Mouse (Mus musculus): ENCODE results near the gene Fam131c.

Fam131c gene

DNA sequence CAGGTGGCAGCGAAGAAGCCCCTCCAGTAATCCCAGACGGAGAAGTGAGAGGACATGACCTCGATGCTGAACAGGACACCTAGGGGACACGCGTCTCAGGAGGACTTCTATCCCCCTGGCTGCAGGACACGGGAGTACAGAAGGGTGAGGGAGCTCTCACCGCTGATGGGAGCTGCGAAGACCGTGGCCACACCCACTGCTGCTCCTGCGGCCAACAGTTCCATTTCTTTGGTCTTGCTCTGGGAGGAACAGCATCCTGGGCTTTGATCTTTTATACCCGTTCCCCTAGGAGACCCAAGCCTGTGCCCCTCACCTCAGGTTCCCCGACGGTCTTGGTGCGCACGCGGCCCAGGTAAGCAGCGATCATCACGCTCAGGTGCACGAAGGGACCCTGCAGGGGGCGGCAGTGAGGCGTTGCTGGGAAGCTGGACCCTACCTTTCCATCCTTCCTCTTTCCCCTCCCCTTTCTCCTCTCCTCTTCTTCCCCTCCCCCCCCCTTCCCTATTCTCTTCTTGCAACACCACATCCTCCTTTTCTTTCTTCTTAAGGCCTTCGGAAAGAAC is 43.5 kb downstream of the Fam131c start:
- DNase-seq (ENCODE audit: low read depth, low spot score): peak; percentile 34
- Histone ChIP-seq H3K36me3 (ENCODE audit: control insufficient read depth, insufficient read depth, low read length, poor library complexity, severe bottlenecking) (no peaks in the 10 kb centered on the region), H3K27me3 (ENCODE audit: control insufficient read depth, insufficient read depth, low read length, poor library complexity, severe bottlenecking) (no peaks in the 10 kb centered on the region)

DNA sequence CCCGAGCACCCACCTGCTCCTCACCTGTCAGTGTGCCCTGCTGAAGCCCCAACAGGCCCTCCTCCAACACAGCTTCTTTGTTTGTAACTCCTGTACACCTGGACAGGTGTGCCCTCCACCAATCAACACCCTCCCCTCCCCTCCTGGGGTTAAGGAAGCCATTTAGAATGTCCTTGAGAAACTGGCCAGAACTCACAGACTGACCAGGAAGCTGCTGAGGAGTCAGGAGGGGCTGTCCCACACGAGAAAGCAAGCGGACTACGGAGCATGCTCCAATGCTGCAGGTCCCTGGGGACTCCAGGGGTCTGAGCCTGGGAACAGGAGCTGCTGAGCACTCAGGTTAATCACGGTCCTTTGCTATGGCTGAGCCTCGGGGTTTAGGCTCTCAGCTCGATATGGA is 47.9 kb downstream of the Fam131c start, which contains the start of gene Clcnkb:
TSS of gene Clcnkb (minus strand) at position 91 of the 400 bp plus-strand sequence.
- no peaks in the 10 kb centered on the region for H3K36me3 ChIP-seq (ENCODE audit: control insufficient read depth, insufficient read depth, low read length, poor library complexity, severe bottlenecking)
- DNase-seq (ENCODE audit: low read depth, low spot score): no peak
- H3K27me3 ChIP-seq (ENCODE audit: control insufficient read depth, insufficient read depth, low read length, poor library complexity, severe bottlenecking): no peaks in the 10 kb centered on the region

DNA sequence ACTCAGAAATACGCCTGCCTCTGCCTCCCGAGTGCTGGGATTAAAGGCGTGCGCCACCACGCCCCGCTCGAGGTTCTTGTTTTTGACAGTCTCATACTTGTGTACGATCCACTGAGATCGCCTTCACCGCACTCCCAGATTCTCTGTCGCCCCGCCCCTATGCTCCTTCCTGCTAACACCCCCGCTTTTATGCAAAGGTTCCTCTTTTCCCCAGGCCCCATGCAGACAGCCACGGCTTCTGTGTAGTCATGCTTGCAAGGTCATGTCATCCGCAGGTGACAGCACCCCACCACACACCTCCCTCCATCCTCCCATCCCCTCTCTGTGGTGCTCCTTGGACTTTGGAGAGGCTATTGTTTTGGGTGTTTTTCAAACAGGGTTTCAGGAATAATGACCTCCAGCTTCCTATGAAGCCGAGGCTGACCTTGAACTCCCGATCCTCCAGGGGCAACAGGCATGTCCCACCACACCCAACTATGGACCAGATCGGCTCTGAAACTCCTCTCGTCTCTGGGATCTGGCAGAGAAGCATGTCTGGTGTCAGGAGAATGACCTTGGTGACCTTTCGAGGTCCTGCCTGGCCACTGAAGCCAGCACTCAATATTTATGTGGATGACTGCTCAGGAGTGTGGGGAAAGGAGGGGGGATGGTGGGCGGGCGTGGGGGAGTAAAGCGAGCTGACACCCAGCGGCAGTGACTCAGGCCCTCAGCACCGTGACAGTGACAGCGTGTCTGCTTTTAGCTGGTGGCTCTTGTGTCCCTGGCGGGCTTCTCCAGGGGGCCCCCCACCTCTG is 51.6 kb downstream of the Fam131c start:
- peak; percentile 90 for DNase-seq (ENCODE audit: low read depth, low spot score)
- Histone ChIP-seq H3K36me3 (ENCODE audit: control insufficient read depth, insufficient read depth, low read length, poor library complexity, severe bottlenecking) (no peaks in the 10 kb centered on the region), H3K27me3 (ENCODE audit: control insufficient read depth, insufficient read depth, low read length, poor library complexity, severe bottlenecking) (no peaks in the 10 kb centered on the region)

DNA sequence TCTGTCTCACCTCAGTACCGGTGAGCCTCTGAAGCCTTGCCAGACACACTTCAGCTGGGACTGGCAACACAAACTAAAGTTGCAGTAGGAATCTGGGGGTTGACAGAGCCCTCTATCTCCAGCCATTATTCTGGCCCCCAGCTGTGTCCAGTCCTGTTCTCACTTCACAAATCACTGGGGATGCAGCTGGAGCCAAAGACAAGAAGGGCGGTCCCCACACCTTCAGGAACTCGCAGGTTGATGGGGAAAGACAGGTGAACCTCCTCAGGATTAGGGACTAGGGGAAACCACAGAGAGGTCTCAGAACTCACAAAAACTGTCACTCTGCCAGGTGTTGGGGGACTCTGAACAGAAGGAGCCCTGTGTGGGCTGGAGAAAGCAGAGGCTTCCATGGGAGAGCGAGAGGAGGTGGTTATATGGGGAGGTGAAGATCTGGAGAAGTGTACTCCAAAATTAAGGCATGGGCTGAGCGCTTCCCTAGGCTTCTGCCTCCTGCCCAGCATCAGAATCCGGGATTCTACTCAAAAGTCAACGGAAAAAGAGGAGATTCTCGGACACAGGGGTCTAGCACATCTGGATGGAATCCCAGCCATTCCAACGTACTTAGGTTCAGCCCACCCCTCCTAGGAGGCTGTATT is 52.3 kb downstream of the Fam131c start, which contains the start of gene Hspb7:
TSS of gene Hspb7 (plus strand) at position 588 of the 638 bp plus-strand sequence.
- H3K27me3 ChIP-seq (ENCODE audit: control insufficient read depth, insufficient read depth, low read length, poor library complexity, severe bottlenecking): no peaks in the 10 kb centered on the region
- DNase-seq (ENCODE audit: low read depth, low spot score): no peak
- H3K36me3 ChIP-seq (ENCODE audit: control insufficient read depth, insufficient read depth, low read length, poor library complexity, severe bottlenecking): no peaks in the 10 kb centered on the region

DNA sequence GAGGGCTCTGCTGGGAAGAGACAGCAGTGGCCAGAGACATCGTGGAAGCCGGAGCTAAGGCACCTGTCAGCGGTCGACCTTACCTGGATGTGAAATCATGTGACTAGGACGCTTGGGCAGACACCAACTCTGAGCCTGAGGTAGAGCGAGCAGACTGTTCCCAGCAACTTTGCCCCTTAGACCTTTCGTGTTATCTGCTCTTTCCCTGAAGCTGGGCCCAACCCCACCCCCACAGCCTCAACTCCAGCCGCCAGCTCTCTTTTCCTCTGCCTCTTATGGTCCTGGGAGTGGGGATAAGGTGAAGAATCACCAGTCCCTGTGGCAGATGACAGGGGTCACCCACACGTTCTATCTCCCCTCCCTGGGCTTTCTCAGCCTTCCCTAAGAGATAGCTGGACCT is 52.9 kb downstream of the Fam131c start:
- Histone ChIP-seq H3K27me3 (ENCODE audit: control insufficient read depth, insufficient read depth, low read length, poor library complexity, severe bottlenecking) (no peaks in the 10 kb centered on the region), H3K36me3 (ENCODE audit: control insufficient read depth, insufficient read depth, low read length, poor library complexity, severe bottlenecking) (no peaks in the 10 kb centered on the region)
- no peak for DNase-seq (ENCODE audit: low read depth, low spot score)

DNA sequence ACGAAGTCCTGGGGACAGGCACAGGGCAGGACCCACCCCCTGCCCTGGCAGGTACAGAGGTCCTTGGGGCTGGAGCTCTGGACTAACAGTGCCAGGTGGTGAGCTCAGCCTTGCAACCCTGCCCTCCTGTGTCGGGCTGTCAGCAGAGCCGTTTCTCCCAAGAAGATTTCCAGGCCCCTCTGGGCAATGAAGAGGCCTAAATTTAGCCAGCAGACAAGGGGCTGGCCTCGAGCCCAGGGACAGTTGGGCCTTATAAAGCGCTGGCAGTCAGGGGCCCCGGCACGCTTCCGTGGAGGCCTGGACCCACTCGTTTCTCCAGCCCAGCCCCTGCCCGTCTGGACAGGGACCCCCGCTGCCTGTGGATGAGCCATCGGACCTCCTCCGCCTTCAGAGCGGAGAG is 53.4 kb downstream of the Fam131c start:
- Histone ChIP-seq H3K27me3 (ENCODE audit: control insufficient read depth, insufficient read depth, low read length, poor library complexity, severe bottlenecking) (no peaks in the 10 kb centered on the region), H3K36me3 (ENCODE audit: control insufficient read depth, insufficient read depth, low read length, poor library complexity, severe bottlenecking) (no peaks in the 10 kb centered on the region)
- DNase-seq (ENCODE audit: low read depth, low spot score): no peak

DNA sequence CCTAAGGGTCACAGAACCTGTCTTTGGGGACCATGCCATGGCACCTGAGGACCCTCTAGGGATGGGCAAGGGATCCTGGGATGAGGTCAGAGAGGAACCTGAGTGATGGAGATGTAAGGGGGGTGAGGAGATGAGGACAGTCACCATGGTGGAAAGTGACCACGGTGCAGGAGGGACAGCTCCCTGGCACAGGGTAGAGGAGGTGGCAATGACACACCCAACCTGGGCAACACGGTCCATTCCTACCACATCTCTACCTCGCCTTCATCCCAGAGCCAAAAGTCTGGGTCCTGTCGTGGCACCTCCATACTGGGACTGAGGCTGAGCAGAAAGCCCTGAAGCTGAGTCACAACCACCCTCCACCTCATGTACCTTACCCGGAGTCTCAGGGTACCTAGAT is 54.8 kb downstream of the Fam131c start:
- no peaks in the 10 kb centered on the region for H3K27me3 ChIP-seq (ENCODE audit: control insufficient read depth, insufficient read depth, low read length, poor library complexity, severe bottlenecking)
- no peak for DNase-seq (ENCODE audit: low read depth, low spot score)
- no peaks in the 10 kb centered on the region for H3K36me3 ChIP-seq (ENCODE audit: control insufficient read depth, insufficient read depth, low read length, poor library complexity, severe bottlenecking)

DNA sequence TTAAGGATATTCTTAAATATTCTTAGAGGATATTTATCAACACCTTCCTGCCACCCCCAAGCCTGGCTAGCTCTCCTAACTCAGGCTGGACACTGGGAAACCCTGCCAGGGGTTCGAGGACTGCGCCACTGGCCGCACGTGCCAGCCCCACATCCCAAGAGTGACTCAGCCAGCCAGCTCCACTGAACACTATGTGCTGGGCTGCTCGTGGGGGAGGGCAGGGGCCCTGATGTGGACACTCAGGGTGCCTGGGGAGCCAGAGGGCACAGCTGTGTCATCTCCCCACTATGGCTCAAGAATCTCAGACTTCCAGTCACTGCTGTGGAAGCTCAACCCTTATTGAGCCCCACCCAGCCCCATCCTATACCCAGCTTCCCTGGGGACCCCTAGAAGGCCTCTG is 55.3 kb downstream of the Fam131c start:
- Histone ChIP-seq H3K36me3 (ENCODE audit: control insufficient read depth, insufficient read depth, low read length, poor library complexity, severe bottlenecking) (no peaks in the 10 kb centered on the region), H3K27me3 (ENCODE audit: control insufficient read depth, insufficient read depth, low read length, poor library complexity, severe bottlenecking) (no peaks in the 10 kb centered on the region)
- no peak for DNase-seq (ENCODE audit: low read depth, low spot score)

DNA sequence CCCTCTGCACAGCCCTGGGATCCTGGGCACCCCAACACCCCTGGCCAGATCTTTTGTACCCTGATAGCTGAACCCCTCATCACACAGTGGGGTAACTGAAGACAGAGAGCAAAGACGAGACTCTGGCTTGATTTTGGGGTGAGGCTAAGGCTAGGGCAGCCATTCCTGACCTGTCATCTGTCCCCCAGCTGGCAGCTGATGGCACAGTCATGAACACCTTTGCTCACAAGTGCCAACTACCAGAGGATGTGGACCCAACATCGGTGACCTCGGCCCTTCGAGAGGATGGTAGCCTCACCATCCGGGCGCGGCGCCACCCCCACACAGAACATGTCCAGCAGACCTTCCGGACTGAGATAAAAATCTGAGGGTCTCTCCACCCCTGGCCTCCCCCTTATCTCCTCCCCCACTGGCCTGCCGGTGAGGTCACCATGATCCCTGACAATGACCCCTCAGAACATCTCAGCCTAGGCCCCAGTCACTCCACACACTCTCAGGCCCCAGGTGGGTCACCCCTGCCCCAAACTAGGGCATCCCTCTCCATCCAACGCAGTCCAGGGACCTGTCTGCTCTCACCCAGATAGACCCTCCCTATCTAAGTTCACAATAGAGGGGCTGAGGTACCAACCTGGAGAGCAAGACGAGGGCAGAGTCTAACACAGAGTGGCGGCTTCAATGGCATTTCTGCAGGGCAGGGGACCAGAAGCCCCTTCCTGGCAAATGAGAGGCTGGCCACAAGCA is 55.8 kb downstream of the Fam131c start:
- no peak for DNase-seq (ENCODE audit: low read depth, low spot score)
- Histone ChIP-seq H3K27me3 (ENCODE audit: control insufficient read depth, insufficient read depth, low read length, poor library complexity, severe bottlenecking) (no peaks in the 10 kb centered on the region), H3K36me3 (ENCODE audit: control insufficient read depth, insufficient read depth, low read length, poor library complexity, severe bottlenecking) (no peaks in the 10 kb centered on the region)

DNA sequence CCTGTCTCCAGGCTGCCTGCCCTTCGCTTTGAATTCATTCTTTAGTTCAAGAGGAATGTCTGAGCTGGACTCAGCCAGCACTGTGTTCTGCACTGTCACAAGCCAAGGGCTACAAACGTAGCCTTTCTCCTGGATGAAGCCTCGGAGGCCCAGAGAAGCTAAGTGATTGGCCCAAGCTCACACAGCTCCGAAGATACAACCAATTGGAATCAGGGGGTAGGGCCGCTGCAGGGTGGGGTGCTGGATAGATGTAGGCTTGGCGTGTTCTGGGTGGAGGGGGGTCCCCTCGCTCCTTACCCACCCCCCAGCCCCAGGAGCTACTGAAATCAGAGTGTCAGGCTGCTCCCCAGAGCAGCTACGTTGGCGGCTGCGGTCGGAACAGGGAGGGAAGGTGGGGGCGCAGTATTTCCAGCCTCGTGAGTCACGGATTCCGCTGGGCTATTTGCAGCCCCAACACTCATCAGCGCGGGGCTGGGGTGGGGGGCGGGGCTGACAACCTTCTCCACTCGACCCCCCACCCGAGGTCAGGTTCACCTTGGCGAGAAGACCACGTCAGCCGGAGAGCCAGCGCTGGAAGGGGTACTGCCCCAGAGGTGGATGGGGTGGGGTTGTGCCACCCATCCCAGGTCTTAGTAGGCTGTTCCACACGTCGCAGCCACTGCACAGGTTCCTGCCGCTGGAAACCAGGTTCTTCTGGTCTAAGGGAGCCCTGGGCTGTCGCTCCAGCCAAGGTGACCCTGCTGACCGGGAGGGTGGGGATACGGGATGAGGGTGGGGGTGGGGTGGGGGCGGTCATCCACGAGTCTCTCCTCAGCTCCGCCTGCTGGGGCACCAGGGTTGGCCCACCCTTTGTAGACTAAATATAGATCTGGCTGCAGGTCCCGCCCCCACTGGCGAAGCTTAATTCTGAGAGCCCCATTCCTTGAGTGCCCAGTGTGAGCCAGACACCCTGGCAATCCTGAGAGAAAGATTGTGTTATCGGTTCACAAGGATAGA is 57.8 kb downstream of the Fam131c start:
- H3K36me3 ChIP-seq (ENCODE audit: control insufficient read depth, insufficient read depth, low read length, poor library complexity, severe bottlenecking): no peaks in the 10 kb centered on the region
- H3K27me3 ChIP-seq (ENCODE audit: control insufficient read depth, insufficient read depth, low read length, poor library complexity, severe bottlenecking): no peaks in the 10 kb centered on the region
- DNase-seq (ENCODE audit: low read depth, low spot score): peak; percentile 84

DNA sequence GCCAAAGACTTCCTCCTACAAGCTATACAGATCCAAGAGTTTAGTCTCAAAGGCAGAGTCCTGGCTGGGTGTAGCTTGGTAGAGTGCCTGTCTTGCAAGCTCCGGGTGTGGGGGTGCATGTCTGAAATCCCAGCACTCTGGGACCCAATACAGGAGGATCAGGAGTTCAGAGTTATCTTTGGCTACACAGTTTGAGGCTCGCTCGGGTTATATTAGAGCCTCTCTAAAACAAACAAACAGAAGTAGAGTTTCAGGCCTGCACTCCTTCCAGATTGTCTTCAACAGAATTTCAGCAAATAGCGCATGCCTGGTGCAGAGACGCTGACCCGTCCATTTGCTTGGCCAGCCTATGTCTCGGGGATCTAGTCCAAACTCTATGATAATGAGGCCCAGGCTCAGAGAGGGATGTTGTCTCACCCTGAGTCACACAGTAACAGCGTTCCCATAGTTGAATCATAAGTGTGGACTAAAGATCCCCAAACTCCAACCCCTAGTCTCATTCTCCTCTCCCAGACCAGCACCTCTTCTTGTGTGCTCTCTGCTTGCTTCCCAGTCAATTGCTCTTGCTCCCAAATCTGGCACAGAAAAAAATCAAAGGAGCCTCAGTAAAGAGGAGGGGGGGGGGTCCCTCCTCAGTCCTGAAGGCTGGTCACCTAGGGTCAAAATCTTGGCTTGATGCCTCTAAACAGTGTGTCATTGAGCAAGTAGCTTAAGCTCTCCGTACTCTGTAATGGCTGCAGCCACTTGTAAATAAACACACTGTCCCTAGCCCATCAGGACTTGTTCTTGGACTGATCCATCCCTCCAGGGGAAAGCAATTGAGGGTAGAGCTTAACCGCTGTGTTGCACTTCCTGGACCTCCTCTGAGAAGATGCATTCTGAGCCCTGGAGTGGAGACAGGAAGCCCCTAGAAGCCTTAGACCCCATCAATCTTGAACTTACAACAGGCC is 59.1 kb downstream of the Fam131c start:
- no peaks in the 10 kb centered on the region for H3K36me3 ChIP-seq (ENCODE audit: control insufficient read depth, insufficient read depth, low read length, poor library complexity, severe bottlenecking)
- H3K27me3 ChIP-seq (ENCODE audit: control insufficient read depth, insufficient read depth, low read length, poor library complexity, severe bottlenecking): no peaks in the 10 kb centered on the region
- DNase-seq (ENCODE audit: low read depth, low spot score): no peak

DNA sequence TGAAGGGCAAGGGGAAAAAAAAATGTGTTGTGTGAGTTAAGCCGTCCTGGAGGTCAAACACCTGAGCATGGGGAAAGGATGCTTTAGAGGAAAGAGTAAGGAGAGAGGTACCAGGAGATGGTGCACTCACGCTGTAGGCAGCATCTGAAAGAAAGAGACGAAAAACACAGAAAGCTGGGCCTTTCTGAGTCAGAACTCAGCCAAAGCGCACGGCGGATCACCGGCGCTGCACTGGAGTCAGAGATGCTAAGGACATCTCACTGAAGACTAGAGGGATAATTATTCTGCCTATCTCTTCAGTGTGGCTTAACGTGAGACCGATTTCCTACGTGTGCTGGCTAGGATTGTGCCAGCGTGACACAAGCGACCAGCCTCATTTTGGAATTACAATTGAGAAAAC is 59.9 kb downstream of the Fam131c start:
- no peak for DNase-seq (ENCODE audit: low read depth, low spot score)
- Histone ChIP-seq H3K27me3 (ENCODE audit: control insufficient read depth, insufficient read depth, low read length, poor library complexity, severe bottlenecking) (no peaks in the 10 kb centered on the region), H3K36me3 (ENCODE audit: control insufficient read depth, insufficient read depth, low read length, poor library complexity, severe bottlenecking) (no peaks in the 10 kb centered on the region)

DNA sequence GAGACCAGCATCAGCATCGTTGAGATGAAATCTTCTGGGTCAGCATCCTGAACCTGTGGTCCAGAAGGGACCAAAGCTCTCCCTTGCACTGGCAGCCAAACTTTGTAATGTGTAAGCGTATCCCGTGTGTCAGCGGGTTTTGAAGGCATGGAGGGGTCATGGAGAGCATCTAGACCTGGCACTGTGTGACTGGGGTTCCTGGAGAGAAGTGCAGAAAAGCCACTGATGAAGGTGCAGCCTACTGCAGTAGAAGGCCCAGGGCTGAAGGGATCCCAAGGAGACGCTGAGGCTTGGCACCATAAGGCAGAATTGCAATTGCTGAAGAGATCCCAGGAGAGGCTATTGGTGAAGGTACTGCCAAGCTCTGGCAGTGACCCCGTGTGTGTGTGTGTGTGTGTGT is 61.4 kb downstream of the Fam131c start:
- Histone ChIP-seq H3K36me3 (ENCODE audit: control insufficient read depth, insufficient read depth, low read length, poor library complexity, severe bottlenecking) (no peaks in the 10 kb centered on the region), H3K27me3 (ENCODE audit: control insufficient read depth, insufficient read depth, low read length, poor library complexity, severe bottlenecking) (no peaks in the 10 kb centered on the region)
- no peak for DNase-seq (ENCODE audit: low read depth, low spot score)
